Mouse (Mus musculus): ENCODE results near the gene Gm7942. TPM values are rescaled to one million over a fixed set of nuclear protein-coding genes. Genes with fewer than 3 reads are reported as not detected.
"Not testable (repeated sequence)": the region's sequence is repeated elsewhere in the genome, so short reads cannot be mapped to it uniquely, and the experiment has no call there.

Gene Gm7942
- not detected in 2 replicates for total RNA-seq (2014; rRNA removed)
- not detected in 2 replicates for polyA plus RNA-seq (2015; fragmentation: Nextera tagmentation; extraction: Ambion mirVana)

- WGBS = no CpG with 5 or more reads among the region's 3 CpGs
- not testable (repeated sequence) for H3K4me1 ChIP-seq (ENCODE audit: insufficient read depth, low read length); H3K27me3 ChIP-seq (ENCODE audit: insufficient read depth, low read length); H3K9me3 ChIP-seq (ENCODE audit: low read length); H3K27ac ChIP-seq; H3K9ac ChIP-seq (replicated peaks; ENCODE audit: low read length); DNase-seq (ENCODE audit: low spot score); H3K4me3 ChIP-seq (ENCODE audit: low read length); H3K36me3 ChIP-seq (ENCODE audit: insufficient read depth, low read length); H3K4me2 ChIP-seq (ENCODE audit: low read depth, low read length); ATAC-seq
Observed at GRCm38 (mm10) chr5:95106638-95107037, at the start of gene Gm7942. Gene Gm7942, plus strand, starts transcription at chr5:95106938.

Other genes with a start within 250 kb of the Gm7942 start
- gene Gm3183, start 241.5 kb upstream of the Gm7942 start, total RNA-seq (2014; rRNA removed) = not detected in 2 replicates
- not detected in 2 replicates for gene Gm3183, start 241.5 kb upstream of the Gm7942 start, polyA plus RNA-seq (2015; fragmentation: Nextera tagmentation; extraction: Ambion mirVana)
- gene Gm6367, start 118.3 kb upstream of the Gm7942 start, total RNA-seq (2014; rRNA removed) = not detected in 2 replicates
- gene Gm6367, start 118.3 kb upstream of the Gm7942 start, polyA plus RNA-seq (2015; fragmentation: Nextera tagmentation; extraction: Ambion mirVana) = not detected in 2 replicates
- gene Gm16513, start 75.7 kb downstream of the Gm7942 start, total RNA-seq (2014; rRNA removed) = not detected in 2 replicates
- not detected in 2 replicates for gene Gm16513, start 75.7 kb downstream of the Gm7942 start, polyA plus RNA-seq (2015; fragmentation: Nextera tagmentation; extraction: Ambion mirVana)
- gene Gm10424, start 165.8 kb downstream of the Gm7942 start, total RNA-seq (2014; rRNA removed) = not detected in 2 replicates
- not detected in 2 replicates for gene Gm10424, start 165.8 kb downstream of the Gm7942 start, polyA plus RNA-seq (2015; fragmentation: Nextera tagmentation; extraction: Ambion mirVana)
- not detected in 2 replicates for gene Gm3259, start 199.0 kb downstream of the Gm7942 start, total RNA-seq (2014; rRNA removed)
- not detected in 2 replicates for gene Gm3259, start 199.0 kb downstream of the Gm7942 start, polyA plus RNA-seq (2015; fragmentation: Nextera tagmentation; extraction: Ambion mirVana)